Mouse (Mus musculus) frontal cortex, adult (tissue): ENCODE measurements around the gene Pcp4.

ENCODE experiments used
- ATAC-seq: cut with Nextera tagmentation; 2 replicates; pipeline ENCODE4 v1.9.2; 2017; ENCODE audit warnings: mild to moderate bottlenecking, moderate library complexity, mixed read lengths; ENCODE audit not compliant: low TSS enrichment

Pcp4 gene

GRCm38 (mm10) chr16:96567428-96567827, 100.0 kb downstream of the Pcp4 start:
- no peak for ATAC-seq
